Mouse (Mus musculus) natural killer cell, adult 2 months (primary cell): Measurements from ENCODE around the gene Catsper2.
"Not testable (repeated sequence)": the region's sequence is repeated elsewhere in the genome, so short reads cannot be mapped to it uniquely, and the experiment has no call there.

Experiments
- DNase-seq, 2 experiments: peaks; one replicate each; pipeline ENCODE4 v3.0.0; 2022; ENCODE audit warnings: low spot score in 2 of 2

Catsper2 gene

GRCm38 (mm10) chr2:121434854-121435253, 21.3 kb upstream of the Catsper2 start:
- no peak for DNase-seq

DNA sequence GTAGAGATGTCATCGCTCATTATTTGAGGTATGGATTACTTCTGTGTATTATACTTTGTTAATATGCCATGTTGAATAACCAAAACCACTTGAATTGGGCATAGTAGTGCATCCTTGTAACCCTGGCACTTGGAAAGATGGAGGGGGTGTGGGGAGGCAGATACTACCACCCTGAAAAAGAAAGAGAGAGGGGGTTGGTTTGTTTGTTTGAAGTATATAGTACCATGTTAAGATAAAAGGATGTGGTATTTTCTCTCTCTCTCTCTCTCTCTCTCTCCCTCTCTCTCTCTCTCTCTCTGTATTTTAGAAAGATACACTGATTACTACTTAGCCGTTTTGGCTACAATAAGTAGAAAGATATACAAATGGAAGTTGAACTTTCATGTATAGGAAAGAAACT, 12.3 kb upstream of the Catsper2 start:
- no peak for DNase-seq

- DNase-seq: no peak
These were observed 9.6 kb upstream of the Catsper2 start for GRCm38 (mm10) chr2:121423166-121423565.

GRCm38 (mm10) chr2:121418476-121418875, 4.9 kb upstream of the Catsper2 start:
- DNase-seq: no peak

GRCm38 (mm10) chr2:121416356-121416755, 2.8 kb upstream of the Catsper2 start:
- DNase-seq: no peak

DNA sequence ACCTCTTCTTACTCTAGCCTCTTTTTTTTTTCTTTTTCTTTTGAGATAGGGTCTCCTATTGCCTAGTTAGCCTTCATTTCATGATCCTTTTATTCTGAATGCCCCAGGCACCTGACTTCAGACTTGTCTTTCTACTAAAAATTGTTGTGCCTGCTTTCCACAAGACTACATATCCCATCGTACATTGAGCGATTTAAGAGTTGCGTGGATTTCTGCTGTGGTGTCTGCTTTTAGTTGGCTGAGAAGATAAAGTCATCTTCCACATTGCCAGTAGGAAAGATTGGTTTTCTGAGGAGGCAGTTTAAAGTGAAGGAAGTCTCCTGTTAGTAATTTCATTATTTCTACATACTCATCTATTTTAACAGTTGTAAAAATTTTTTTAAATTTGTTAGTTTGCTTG, 2.0 kb upstream of the Catsper2 start:
- no peak for DNase-seq

DNA sequence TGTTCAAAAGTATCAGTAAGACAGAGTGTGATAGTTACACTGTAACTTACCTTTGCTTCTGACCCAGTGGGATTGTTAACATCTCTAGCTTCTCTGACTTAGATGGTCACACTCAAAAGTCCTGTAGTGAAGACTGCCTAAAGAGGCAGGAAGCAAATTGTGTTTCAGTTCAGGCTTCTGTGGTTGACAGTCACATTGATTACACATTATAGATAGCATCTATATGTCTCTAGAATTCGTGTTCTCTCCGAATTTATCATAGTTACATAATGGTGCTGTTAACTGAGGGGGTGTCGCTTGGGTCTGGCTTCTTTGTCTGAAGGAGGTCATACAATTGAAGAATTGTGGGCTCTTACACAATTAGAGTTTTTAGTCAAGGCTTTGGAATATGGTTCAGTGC, 1.5 kb upstream of the Catsper2 start:
- DNase-seq: no peak

DNA sequence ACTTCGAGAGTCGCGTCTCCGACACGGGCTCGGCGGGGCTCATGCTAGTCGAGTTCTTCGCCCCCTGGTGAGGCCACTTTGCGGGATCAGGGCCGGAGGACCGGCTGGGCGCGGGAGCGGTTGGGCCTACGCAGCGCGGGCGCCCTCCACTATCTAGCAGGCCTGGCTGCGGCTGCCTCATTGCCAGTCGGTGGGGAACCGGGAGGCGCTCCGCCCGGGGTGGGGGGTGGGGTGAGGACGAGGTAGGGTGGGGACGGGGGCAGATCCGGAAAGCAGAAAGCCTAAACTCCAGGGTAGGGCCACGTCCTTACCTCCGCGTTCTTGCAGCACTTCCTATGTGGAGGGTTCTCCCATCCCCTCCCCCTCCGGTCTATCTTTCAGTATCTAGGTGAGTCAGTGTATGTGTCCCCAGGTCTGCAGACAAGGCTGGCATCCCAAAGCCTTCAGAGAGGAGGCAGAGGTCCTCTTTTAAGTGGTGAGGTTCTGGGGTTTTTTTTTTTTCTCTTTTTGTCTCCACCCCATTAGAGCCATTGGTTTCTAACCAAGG, 620 bp upstream of the Catsper2 start:
- DNase-seq: peak; percentile 43 to 50

- no peak for DNase-seq
These were observed 677 bp downstream of the Catsper2 start for GRCm38 (mm10) chr2:121412843-121413386.

DNA sequence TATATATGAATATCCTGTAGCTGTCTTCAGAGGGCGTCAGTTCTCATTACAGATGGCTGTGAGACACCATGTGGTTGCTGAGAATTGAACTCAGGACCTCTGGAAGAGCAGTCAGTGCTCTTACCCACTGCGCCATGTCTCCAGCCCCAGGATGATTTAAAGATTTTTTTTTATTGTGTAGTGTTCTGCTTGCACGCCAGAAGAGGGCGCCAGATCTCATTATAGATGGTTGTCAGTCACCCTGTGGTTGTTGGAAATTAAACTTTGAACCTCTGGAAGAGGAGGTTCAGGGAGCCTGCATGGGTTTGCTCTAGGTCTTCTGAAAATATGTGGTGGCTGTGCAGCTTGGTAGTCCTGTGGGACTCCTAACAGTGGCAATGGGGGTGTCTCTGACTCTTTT, 5.4 kb downstream of the Catsper2 start:
- DNase-seq: peak; percentile 41 to 71

- no peak for DNase-seq
These were observed 10.3 kb downstream of the Catsper2 start for GRCm38 (mm10) chr2:121403296-121403695.

DNA sequence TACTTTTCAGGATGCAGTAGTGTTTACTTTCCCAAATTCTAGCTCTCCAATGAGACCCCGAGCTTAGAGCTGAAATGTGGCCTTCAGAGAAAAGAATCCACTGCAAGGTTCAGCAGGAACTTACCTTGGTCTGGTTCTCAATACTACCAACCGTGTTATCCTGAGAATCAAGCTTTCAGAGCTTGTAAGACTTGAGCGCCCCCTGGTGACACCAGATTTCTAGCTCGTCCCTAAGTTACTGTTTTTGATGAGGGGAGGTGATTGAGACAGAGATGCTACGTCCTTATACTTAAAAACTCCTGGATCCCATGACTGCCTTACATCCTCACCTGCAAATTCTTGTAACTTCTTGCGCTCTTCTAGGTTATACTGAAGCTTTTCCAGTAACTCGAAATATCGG, 17.0 kb downstream of the Catsper2 start:
- peak; percentile 56 to 72 for DNase-seq

- not testable (repeated sequence) for DNase-seq
These were observed 26.5 kb downstream of the Catsper2 start, which contains the start of gene Strc for GRCm38 (mm10) chr2:121386961-121387575. Strc (minus strand) TSS chr2:121387168.

DNA sequence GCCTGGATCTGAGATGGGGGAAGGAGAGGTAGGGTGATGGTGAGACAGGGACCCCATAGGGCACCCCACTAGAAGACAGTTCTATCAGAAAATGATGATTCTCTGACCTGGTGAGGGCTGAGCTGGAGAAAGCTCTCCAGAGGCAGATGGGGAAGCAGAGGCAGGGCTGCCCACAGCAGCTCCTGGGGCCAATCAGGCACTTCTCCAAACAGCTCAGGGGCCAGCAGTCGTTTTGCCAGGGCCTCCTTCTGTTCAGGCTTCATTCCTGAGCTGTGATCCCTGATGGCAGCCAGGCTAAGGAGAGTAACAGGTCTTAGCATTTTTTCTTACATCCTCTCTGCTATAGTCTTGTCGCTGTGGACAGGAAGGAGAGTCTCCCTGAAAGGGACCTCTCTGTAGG, 38.8 kb downstream of the Catsper2 start:
- no peak for DNase-seq

DNA sequence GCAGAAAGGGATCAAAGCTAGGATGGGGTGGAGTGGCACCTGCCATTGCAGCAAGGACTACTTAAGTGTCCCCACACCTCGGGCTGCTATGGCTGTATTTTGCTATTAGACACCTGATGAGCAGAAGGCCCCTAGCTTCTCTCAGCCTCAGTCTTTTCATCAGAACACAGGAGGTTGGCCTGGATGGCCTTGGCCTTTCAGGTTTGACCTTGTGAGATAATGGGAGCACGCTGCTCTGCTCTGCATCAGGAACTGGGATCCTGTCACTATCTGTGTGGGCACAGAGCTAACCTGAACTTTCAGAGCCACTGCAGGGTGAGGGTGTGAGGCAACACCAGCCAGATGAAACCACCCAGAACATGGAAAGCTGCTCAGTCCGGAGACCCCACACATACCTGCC, 41.3 kb downstream of the Catsper2 start:
- DNase-seq: no peak

DNA sequence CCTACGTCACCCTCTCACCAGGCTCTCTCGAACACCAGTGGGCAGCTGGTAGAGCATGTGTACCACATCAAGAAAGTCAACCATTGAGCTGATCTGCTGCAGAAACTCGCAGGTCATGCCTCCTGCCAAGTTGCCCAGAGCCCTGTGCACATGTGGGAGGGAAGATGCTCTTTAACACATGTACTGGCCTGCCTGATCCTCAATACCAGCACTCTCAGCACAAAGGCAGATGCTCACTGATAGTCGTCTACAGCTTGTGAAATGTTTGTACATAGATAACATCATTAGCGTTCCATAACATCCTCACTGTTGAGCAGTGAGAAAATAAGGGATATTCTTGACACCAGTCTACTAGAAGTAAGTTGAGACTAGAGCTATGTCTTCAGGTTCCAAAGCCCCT, 42.7 kb downstream of the Catsper2 start:
- DNase-seq: no peak

- DNase-seq: no peak
These were observed 44.8 kb downstream of the Catsper2 start for GRCm38 (mm10) chr2:121368831-121369230.

- no peak for DNase-seq
These were observed 49.9 kb downstream of the Catsper2 start for GRCm38 (mm10) chr2:121363656-121364055.

GRCm38 (mm10) chr2:121359461-121359860, 54.1 kb downstream of the Catsper2 start:
- no peak for DNase-seq

GRCm38 (mm10) chr2:121358381-121358780, 55.2 kb downstream of the Catsper2 start:
- peak in 1 of 2 experiments; percentile 39 for DNase-seq

- no peak for DNase-seq
These were observed 55.6 kb downstream of the Catsper2 start for GRCm38 (mm10) chr2:121357961-121358360.

GRCm38 (mm10) chr2:121357494-121357893, 56.1 kb downstream of the Catsper2 start, which contains the start of gene Ckmt1:
Ckmt1 (plus strand) TSS chr2:121357714.
- DNase-seq: no peak

DNA sequence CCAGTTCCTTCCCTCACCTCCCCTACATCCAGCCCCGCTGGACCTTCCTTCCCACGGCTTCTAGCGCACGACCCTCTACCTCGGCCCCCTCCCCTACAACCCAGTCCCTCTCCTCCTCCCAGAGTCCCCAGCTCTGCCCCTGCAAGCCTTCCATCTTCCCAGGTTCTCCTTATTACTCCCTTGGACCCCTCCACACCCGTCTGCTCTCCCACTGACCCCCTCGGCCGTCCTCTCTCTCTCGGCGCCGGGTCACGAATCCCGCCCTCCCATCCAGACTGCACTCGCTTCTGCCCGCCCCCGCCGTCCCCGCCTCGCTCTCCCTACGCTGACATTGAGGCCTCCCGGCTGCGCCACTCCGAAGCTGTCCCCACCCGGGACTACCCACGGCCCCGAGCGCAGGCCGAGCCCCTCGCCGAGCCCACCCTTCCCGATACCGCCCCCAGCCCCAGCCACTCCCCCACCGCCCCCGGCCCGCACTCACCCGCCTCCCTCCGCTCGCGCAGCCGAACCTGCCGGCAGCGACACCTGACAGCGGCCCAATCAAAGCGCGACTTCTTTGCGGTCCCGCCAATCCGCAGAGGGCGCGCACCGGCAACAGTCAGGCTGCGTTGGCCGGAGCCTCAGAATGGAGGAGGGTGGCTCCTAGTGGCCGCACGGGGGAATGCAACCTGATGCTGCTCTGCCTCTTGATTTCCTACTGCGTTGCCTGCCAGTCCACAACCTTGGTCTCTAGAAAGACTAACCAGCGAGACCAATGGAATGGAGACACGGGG, 58.6 kb downstream of the Catsper2 start, which contains the start of gene Ppip5k1:
Ppip5k1 (minus strand) TSS at position 577 of the 773 bp plus-strand sequence.
- peak; percentile 91 to 94 for DNase-seq
